Mouse (Mus musculus) E14TG2a.4 (cell line): ENCODE results near the gene Pcsk1n.
"Not testable (repeated sequence)": the region's sequence is repeated elsewhere in the genome, so short reads cannot be mapped to it uniquely, and the experiment has no call there.

ENCODE experiments used
- CTCF ChIP-seq: conservative IDR thresholded peaks from 2 replicates; pipeline ENCODE4 v1.5.1; 2014; ENCODE audit warnings: low read length
- NANOG ChIP-seq: IDR thresholded peaks from 2 replicates; pipeline ENCODE4 v1.6.1; 2014; ENCODE audit warnings: borderline replicate concordance, low read length, mixed read lengths
- POU5F1 ChIP-seq: IDR thresholded peaks from 2 replicates; pipeline ENCODE4 v1.6.1; 2014; ENCODE audit warnings: low read length, borderline replicate concordance

DNA sequence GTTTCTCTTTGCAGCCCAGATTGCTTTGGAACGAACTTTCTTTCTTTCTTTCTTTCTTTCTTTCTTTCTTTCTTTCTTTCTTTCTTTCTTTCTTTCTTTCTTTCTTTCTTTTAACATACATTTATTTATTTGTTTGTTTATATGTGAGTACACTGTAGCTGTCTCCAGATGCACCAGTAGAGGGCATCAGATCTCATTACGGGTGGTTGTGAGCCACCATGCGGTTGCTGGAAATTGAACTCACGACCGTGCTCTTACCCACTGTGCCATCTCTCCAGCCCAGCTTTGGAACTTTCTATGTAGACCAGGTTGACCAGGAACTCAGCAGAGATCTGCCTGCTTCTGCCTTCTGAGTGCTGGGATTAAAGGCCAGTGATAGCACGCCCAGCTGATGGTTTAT lies 1.7 kb upstream of the Pcsk1n start:
- TF ChIP-seq CTCF: peak; percentile 14; the same call in 1 of the 2 replicates
- TF ChIP-seq NANOG, POU5F1: not testable (repeated sequence)
